21 mouse cellular contexts compared by ENCODE assay signal in genomic region chr10:96627332-96627731, GRCm38 (mm10). TPM values are rescaled to one million over a fixed set of nuclear protein-coding genes. Genes with fewer than 3 reads are reported as not detected.
DNase-seq lines count a peak whose midpoint lies in the region; ATAC-seq and TF ChIP-seq lines count a peak whose summit lies in the region.
"Had no signal": no experiment of that assay in that cellular context is flagged by ENCODE, and none has a peak within 500 bp of the region (broad histone marks: within the 10 kb centered on the region; RNA-seq: fewer than 3 reads in every experiment).

No protein-coding gene starts in this region.

- no peak for ATAC-seq in stomach, embryonic 16.5 days (ENCODE audit: insufficient read depth, low FRiP score)
- ATAC-seq: CD4-positive, CD25-positive, alpha-beta regulatory T cell, adult 4 months; forebrain, embryonic 16.5 days; hindbrain, embryonic 16.5 days; inflammation-experienced regulatory T-cells, adult 6 months; intestine, postnatal 0 days had no signal

- H3K27ac ChIP-seq in cerebellum, adult 2 months (ENCODE audit: insufficient read depth, low read length) = peak overlapping the region; percentile 96
- H3K27ac ChIP-seq in stomach, embryonic 16.5 days (ENCODE audit: low read length) = peak overlapping the region; percentile 25; the same call in 1 of the 2 replicates
- H3K27ac ChIP-seq: embryonic facial prominence, embryonic 12.5 days; forebrain, embryonic 12.5 days; heart, embryonic 13.5 days had no signal

- no peak for TF ChIP-seq CTCF in cerebellum, adult 2 months (IDR thresholded peaks at IDR 0.05; ENCODE audit: borderline replicate concordance, insufficient read depth, low read depth, low read length)

- H3K4me1 ChIP-seq in cerebellum, adult 2 months (ENCODE audit: control insufficient read depth, insufficient read depth, low read length) = peaks cover 26% of the 10 kb centered on the region
- H3K4me1 ChIP-seq in stomach, embryonic 16.5 days (ENCODE audit: control insufficient read depth, insufficient read depth, low read length) = peaks cover 30% of the 10 kb centered on the region

- H3K4me3 ChIP-seq in cerebellum, adult 2 months (replicated peaks; ENCODE audit: insufficient read depth, low read depth, low read length) = peak overlapping the region; percentile 54
- peak overlapping the region; percentile 3 for H3K4me3 ChIP-seq in myocyte
- no peak overlapping the region for H3K4me3 ChIP-seq in stomach, embryonic 16.5 days (replicated peaks; ENCODE audit: low read length)
- H3K4me3 ChIP-seq: embryonic facial prominence, embryonic 12.5 days; forebrain, embryonic 12.5 days; heart, embryonic 13.5 days had no signal

- peaks cover 14% of the 10 kb centered on the region for H3K36me3 ChIP-seq in myocyte (ENCODE audit: control insufficient read depth, insufficient read depth)
- H3K36me3 ChIP-seq in stomach, embryonic 16.5 days (ENCODE audit: control insufficient read depth, insufficient read depth, low read length) = peaks cover 12% of the 10 kb centered on the region

- H3K27me3 ChIP-seq in cerebellum, adult 2 months (ENCODE audit: control insufficient read depth, insufficient read depth, low read length) = no peaks in the 10 kb centered on the region
- H3K27me3 ChIP-seq in myocyte (ENCODE audit: control insufficient read depth, insufficient read depth, insufficient read length) = no peaks in the 10 kb centered on the region
- H3K27me3 ChIP-seq in stomach, embryonic 16.5 days (ENCODE audit: control insufficient read depth, insufficient read depth, low read length) = no peaks in the 10 kb centered on the region
- H3K27me3 ChIP-seq: embryonic facial prominence, embryonic 12.5 days; forebrain, embryonic 12.5 days; heart, embryonic 13.5 days had no signal

- no peak overlapping the region for H3K9ac ChIP-seq in stomach, embryonic 16.5 days (ENCODE audit: low read length)
- H3K9ac ChIP-seq: embryonic facial prominence, embryonic 12.5 days; forebrain, embryonic 12.5 days; heart, embryonic 13.5 days had no signal

- peak; percentile 58 to 62 for DNase-seq in cerebellum, adult 2 months
- no peak for DNase-seq in cerebellum, postnatal 36 days
- DNase-seq in R1 (ENCODE audit: low read depth, low spot score) = peak; percentile 23
- DNase-seq in spleen, adult 12 weeks (ENCODE audit: low spot score) = no peak
- DNase-seq in left cerebral cortex, adult 9 months (ENCODE audit: low spot score in 2 of 2) = no peak
- DNase-seq: adrenal gland, postnatal 25 days; gastrocnemius, postnatal 10 days; heart, adult 18-20 months; heart, postnatal 36 days; kidney, adult 8-10 months had no signal

- H3K9me3 ChIP-seq in stomach, embryonic 16.5 days (replicated peaks; ENCODE audit: control insufficient read depth, low read length) = no peaks in the 10 kb centered on the region
- H3K9me3 ChIP-seq: embryonic facial prominence, embryonic 12.5 days; forebrain, embryonic 12.5 days; G1E; heart, embryonic 13.5 days had no signal

- peaks cover 86% of the 10 kb centered on the region for H3K79me2 ChIP-seq in myocyte (ENCODE audit: control insufficient read depth, insufficient read depth)

- H3K4me2 ChIP-seq in myocyte (ENCODE audit: low read depth) = peak overlapping the region; percentile 79
- no peak overlapping the region for H3K4me2 ChIP-seq in stomach, embryonic 16.5 days (ENCODE audit: low read depth, low read length)
- H3K4me2 ChIP-seq: embryonic facial prominence, embryonic 12.5 days; forebrain, embryonic 12.5 days; heart, embryonic 13.5 days had no signal

- no peak overlapping the region for H3ac ChIP-seq in myocyte (ENCODE audit: control insufficient read depth, insufficient read length)

- no peak for TF ChIP-seq POLR2A in cerebellum, adult 2 months (IDR thresholded peaks at IDR 0.05; ENCODE audit: borderline replicate concordance, insufficient read depth, low read length)
- no peak for TF ChIP-seq POLR2A in myocyte (IDR thresholded peaks at IDR 0.05; ENCODE audit: insufficient read length, low read depth)

- 10% methylated on average over 10 of the region's 10 CpGs for WGBS in cerebellum, adult 2 months
- 92% methylated on average over 10 of the region's 10 CpGs for WGBS in stomach, embryonic 16.5 days

TF ChIP-seq in myocyte, 11 proteins besides CTCF, POLR2A, EP300 and RAD21:
- TF ChIP-seq POLR2AphosphoS2 (IDR thresholded peaks at IDR 0.05; ENCODE audit: insufficient read length, low read depth) (no peak), CEBPB (IDR thresholded peaks at IDR 0.05; ENCODE audit: insufficient read depth, poor library complexity, severe bottlenecking) (no peak), MAX (IDR thresholded peaks at IDR 0.05; ENCODE audit: low read depth) (no peak), TCF3 (IDR thresholded peaks at IDR 0.05; ENCODE audit: insufficient read length, low read depth) (no peak), REST (IDR thresholded peaks at IDR 0.05; ENCODE audit: insufficient read depth, insufficient read length) (no peak), E2F4 (IDR thresholded peaks at IDR 0.05; ENCODE audit: insufficient read depth) (no peak), MYOD1 (IDR thresholded peaks at IDR 0.05; ENCODE audit: control insufficient read depth in 1 of 3, insufficient read length in 2 of 3, low read depth in 2 of 3) (no peak), TCF12 (IDR thresholded peaks at IDR 0.05; ENCODE audit: insufficient read depth, poor library complexity, severe bottlenecking) (no peak), SRF (IDR thresholded peaks at IDR 0.05; ENCODE audit: control insufficient read depth, insufficient read length, low read depth) (no peak), MYOG (IDR thresholded peaks at IDR 0.05; ENCODE audit: control insufficient read depth in 1 of 3, insufficient read depth in 1 of 3, insufficient read length in 2 of 3, low read depth in 2 of 3) (no peak), USF1 (IDR thresholded peaks at IDR 0.05; ENCODE audit: low read depth) (no peak)

RNA-seq across cellular contexts. Expression of gene Btg1, which starts 10.5 kb away (rescaled TPM):
- polyA plus RNA-seq in cerebellum, adult 2 months (2012; rRNA removed) = 72.7 and 87.6 TPM in 2 replicates
- 49.9 TPM for polyA plus RNA-seq in myocyte (2012; fragmentation: generic; extraction: Trizol)
- polyA plus RNA-seq in stomach, embryonic 16.5 days (2015; fragmentation: Nextera tagmentation; extraction: Ambion mirVana) = 48.8 and 55.8 TPM in 2 replicates

Comparison
In these comparisons a context has a peak if more than half of its experiments do, and no peak if none do; other contexts are left out.
1. DNase-seq: peak in cerebellum, adult 2 months (2 of 2) and R1 (single experiment); none in cerebellum, postnatal 36 days (0 of 2), spleen, adult 12 weeks (single experiment) and left cerebral cortex, adult 9 months (0 of 2).